Mouse (Mus musculus): Measurements from ENCODE around the gene Vars2. TPM values are rescaled to one million over a fixed set of nuclear protein-coding genes. Genes with fewer than 3 reads are reported as not detected.
A peak's percentile ranks its signal among the peaks of the same experiment; 100 is the strongest.

Gene Vars2
- polyA plus RNA-seq, 1 experiment from 2014 or later = 18.8 TPM

GRCm38 (mm10) chr17:35666851-35667256 lies 538 bp downstream of the Vars2 start:
- DNase-seq (ENCODE audit: low spot score) (no peak), ATAC-seq (replicated peaks; ENCODE audit: low FRiP score) (peak; percentile 39)
- Histone ChIP-seq H3K27ac (ENCODE audit: low read depth, low read length) (peak overlapping the region; percentile 72), H3K4me3 (ENCODE audit: low read depth, low read length) (peak overlapping the region; percentile 65), H3K9me3 (ENCODE audit: control insufficient read depth, low read length) (no peaks in the 10 kb centered on the region), H3K4me1 (replicated peaks; ENCODE audit: control insufficient read depth, insufficient read depth, low read length) (peaks cover 5% of the 10 kb centered on the region; the same call in 1 of the 2 replicates), H3K9ac (ENCODE audit: low read depth, low read length) (peak overlapping the region; percentile 89), H3K27me3 (replicated peaks; ENCODE audit: control insufficient read depth, insufficient read depth, low read length) (no peaks in the 10 kb centered on the region), H3K36me3 (ENCODE audit: control insufficient read depth, insufficient read depth, low read length) (peaks cover under 1% of the 10 kb centered on the region; the same call in 1 of the 2 replicates), H3K4me2 (peak overlapping the region; percentile 92)
- WGBS = 7% methylated on average over 13 of the region's 13 CpGs

GRCm38 (mm10) chr17:35665957-35666515 lies 1.4 kb downstream of the Vars2 start:
- Histone ChIP-seq H3K4me1 (replicated peaks; ENCODE audit: control insufficient read depth, insufficient read depth, low read length) (peaks cover 5% of the 10 kb centered on the region; the same call in 1 of the 2 replicates), H3K27me3 (replicated peaks; ENCODE audit: control insufficient read depth, insufficient read depth, low read length) (no peaks in the 10 kb centered on the region), H3K9ac (ENCODE audit: low read depth, low read length) (0 out of 2 replicates have a peak overlapping the region, but pooled peaks have one; percentile 18), H3K4me3 (ENCODE audit: low read depth, low read length) (no peak overlapping the region; the same call in 1 of the 2 replicates), H3K4me2 (peak overlapping the region; percentile 92; the same call in 1 of the 2 replicates), H3K36me3 (ENCODE audit: control insufficient read depth, insufficient read depth, low read length) (peaks cover 2% of the 10 kb centered on the region; the same call in 1 of the 2 replicates), H3K9me3 (ENCODE audit: control insufficient read depth, low read length) (no peaks in the 10 kb centered on the region), H3K27ac (ENCODE audit: low read depth, low read length) (no peak overlapping the region)
- no peak for DNase-seq (ENCODE audit: low spot score)
- no peak for ATAC-seq (replicated peaks; ENCODE audit: low FRiP score)
- WGBS = 80% methylated on average over 17 of the region's 17 CpGs

DNA sequence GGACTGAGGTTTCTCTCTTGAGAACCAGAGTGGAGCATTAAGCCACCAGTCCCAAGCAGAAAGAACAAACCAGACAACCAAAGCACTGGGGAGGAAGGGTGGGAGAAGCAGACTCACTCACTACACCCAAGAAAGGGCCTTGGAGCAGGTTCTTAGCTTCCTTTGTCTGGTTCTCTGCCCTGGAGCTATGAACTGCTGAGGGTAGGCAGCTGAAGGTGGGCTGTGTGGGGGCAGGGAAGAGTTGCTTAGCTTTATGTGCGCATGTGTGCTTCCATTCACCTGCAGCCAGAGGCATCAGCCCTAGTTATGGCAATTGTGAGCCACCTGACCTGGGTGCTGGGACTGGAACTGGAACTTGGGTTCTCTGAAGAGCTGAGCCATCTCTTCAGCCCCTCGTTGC lies 14.3 kb downstream of the Vars2 start:
- DNase-seq (ENCODE audit: low spot score) = no peak
- Histone ChIP-seq H3K4me1 (replicated peaks; ENCODE audit: control insufficient read depth, insufficient read depth, low read length) (no peaks in the 10 kb centered on the region), H3K27ac (ENCODE audit: low read depth, low read length) (no peak overlapping the region), H3K27me3 (replicated peaks; ENCODE audit: control insufficient read depth, insufficient read depth, low read length) (no peaks in the 10 kb centered on the region), H3K9me3 (ENCODE audit: control insufficient read depth, low read length) (no peaks in the 10 kb centered on the region), H3K9ac (ENCODE audit: low read depth, low read length) (no peak overlapping the region), H3K4me2 (no peak overlapping the region), H3K36me3 (ENCODE audit: control insufficient read depth, insufficient read depth, low read length) (peaks cover 15% of the 10 kb centered on the region), H3K4me3 (ENCODE audit: low read depth, low read length) (no peak overlapping the region)
- ATAC-seq (replicated peaks; ENCODE audit: low FRiP score) = no peak
- 72% methylated on average over 2 of the region's 2 CpGs for WGBS

DNA sequence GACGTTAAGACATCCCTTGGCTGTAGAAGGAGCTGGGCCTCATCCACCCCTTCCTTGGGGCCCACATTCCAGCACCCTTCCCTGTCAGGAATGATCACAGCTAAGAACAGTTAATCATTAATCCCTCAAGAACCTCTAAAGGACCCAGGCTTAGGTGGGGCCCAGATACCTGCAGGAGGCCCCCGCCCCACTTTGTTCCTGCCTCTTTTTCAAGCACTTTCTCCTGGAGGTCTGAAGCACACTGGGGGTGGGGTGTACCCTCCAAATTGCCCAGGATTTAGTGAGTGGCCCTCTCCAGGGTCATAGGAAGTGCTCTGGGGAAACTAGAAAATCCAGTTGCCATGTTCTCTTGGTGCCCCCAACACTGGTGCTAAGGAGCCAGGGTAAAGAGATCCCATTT lies 18.0 kb downstream of the Vars2 start:
- Histone ChIP-seq H3K36me3 (ENCODE audit: control insufficient read depth, insufficient read depth, low read length) (no peaks in the 10 kb centered on the region), H3K9me3 (ENCODE audit: control insufficient read depth, low read length) (no peaks in the 10 kb centered on the region), H3K27me3 (replicated peaks; ENCODE audit: control insufficient read depth, insufficient read depth, low read length) (no peaks in the 10 kb centered on the region; the same call in 1 of the 2 replicates), H3K4me2 (no peak overlapping the region), H3K9ac (ENCODE audit: low read depth, low read length) (no peak overlapping the region), H3K27ac (ENCODE audit: low read depth, low read length) (no peak overlapping the region), H3K4me1 (replicated peaks; ENCODE audit: control insufficient read depth, insufficient read depth, low read length) (no peaks in the 10 kb centered on the region), H3K4me3 (ENCODE audit: low read depth, low read length) (no peak overlapping the region)
- WGBS = 63% methylated on average over 2 of the region's 2 CpGs
- DNase-seq (ENCODE audit: low spot score) (no peak), ATAC-seq (replicated peaks; ENCODE audit: low FRiP score) (no peak)

DNA sequence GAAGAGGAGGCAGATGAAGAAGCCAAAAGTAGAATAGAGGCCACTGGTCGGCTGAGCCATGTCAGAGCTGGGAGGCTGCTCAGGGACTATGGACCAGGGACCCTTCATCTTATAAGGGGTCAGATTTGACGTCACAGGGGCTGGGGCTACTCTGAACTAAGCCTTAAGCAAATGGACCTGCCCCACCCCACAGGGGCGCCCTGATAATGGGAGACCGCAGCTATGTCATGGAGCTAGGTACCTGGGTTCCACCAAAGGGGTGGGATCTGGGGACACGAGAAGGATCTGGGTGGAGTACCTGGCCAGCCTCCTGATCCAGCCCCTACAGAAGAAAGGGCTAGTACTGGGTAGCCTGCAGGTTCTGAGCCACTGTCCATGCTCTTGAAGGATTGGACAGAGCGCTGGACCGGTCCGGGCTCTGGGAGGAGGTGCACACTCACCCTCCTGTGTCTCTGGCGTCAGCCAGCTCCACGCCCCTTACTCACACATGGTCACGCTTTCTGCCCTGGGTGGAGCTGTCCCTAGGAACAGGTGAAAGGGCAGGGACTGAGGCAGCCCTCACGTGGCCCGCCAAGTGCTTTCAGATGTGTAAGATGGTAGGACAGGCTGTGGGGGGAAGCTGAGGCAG lies 23.7 kb downstream of the Vars2 start, which contains the start of gene Mucl3:
TSS of gene Mucl3 (minus strand) at position 87 of the 628 bp plus-strand sequence.
- no peak for DNase-seq (ENCODE audit: low spot score)
- Histone ChIP-seq H3K36me3 (ENCODE audit: control insufficient read depth, insufficient read depth, low read length) (no peaks in the 10 kb centered on the region), H3K4me3 (ENCODE audit: low read depth, low read length) (no peak within 1 kb of the TSS), H3K4me1 (replicated peaks; ENCODE audit: control insufficient read depth, insufficient read depth, low read length) (no peaks in the 10 kb centered on the region), H3K27me3 (replicated peaks; ENCODE audit: control insufficient read depth, insufficient read depth, low read length) (peaks cover 6% of the 10 kb centered on the region; the same call in 1 of the 2 replicates), H3K27ac (ENCODE audit: low read depth, low read length) (no peak within 1 kb of the TSS), H3K4me2 (no peak within 1 kb of the TSS), H3K9ac (ENCODE audit: low read depth, low read length) (no peak within 1 kb of the TSS), H3K9me3 (ENCODE audit: control insufficient read depth, low read length) (no peaks in the 10 kb centered on the region)
- WGBS = 65% methylated on average over 13 of the region's 13 CpGs
- no peak for ATAC-seq (replicated peaks; ENCODE audit: low FRiP score)

DNA sequence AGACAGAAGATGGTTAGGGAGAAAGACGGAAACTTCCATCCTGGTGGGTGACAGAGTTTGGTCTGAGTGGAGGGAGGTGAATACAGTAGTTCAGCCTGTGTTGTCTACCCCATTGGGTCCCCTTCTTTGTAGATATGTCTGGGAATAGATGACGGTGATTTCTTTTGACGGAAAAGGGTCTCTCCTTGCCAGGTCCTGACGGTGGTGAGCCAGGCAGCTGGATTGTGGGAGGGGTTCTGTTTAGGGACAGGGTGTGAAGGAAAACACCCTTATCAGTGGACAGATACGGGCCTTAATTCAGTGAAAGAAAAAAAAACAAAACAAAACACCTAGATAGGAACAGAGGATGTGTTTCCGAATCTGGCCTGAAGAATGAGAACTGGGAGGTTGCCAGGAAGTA lies 28.0 kb downstream of the Vars2 start:
- no peak overlapping the region for H3K9ac ChIP-seq (ENCODE audit: low read depth, low read length)
- H3K4me1 ChIP-seq (replicated peaks; ENCODE audit: control insufficient read depth, insufficient read depth, low read length) = no peaks in the 10 kb centered on the region
- H3K27me3 ChIP-seq (replicated peaks; ENCODE audit: control insufficient read depth, insufficient read depth, low read length) = peaks cover 11% of the 10 kb centered on the region
- H3K9me3 ChIP-seq (ENCODE audit: control insufficient read depth, low read length) = no peaks in the 10 kb centered on the region
- DNase-seq (ENCODE audit: low spot score) (no peak), ATAC-seq (replicated peaks; ENCODE audit: low FRiP score) (no peak)
- no peaks in the 10 kb centered on the region for H3K36me3 ChIP-seq (ENCODE audit: control insufficient read depth, insufficient read depth, low read length)
- no peak overlapping the region for H3K4me3 ChIP-seq (ENCODE audit: low read depth, low read length)
- WGBS = 63% methylated on average over 6 of the region's 6 CpGs
- H3K4me2 ChIP-seq = peak overlapping the region; percentile 39
- no peak overlapping the region for H3K27ac ChIP-seq (ENCODE audit: low read depth, low read length)

DNA sequence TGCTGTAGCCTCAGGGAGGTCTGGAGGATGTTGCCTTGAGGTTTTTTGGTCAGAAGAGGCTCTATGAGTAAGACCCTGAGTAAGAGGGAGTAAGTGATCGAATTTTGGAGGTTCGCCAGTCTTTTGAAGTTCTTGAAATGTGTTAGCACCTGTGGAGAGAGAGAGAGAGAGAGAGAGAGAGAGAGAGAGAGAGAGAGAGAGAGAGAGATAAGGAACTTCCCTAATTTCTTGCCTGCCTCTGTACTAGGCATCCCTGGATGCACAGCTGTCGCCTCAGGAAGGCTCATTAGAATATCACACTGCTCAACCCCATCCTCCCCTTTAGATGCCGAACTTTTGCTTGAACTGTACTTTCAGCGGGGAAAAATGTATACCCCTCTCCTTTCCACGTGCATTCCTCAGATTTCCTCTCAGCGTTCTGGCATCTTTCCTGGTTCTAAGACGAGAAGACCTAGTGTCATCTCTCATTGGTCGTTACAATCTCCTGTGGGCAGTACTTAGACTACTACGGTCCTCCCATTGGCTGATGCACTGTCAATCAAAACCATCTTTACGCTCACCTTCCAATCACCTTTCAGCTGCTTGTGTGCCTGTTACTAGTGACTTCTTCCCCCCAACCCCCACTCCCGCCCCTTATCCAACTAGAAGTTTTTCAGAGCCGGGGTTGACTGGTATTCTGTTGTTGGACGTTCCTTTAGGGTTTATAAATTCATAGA lies 28.8 kb downstream of the Vars2 start:
- Histone ChIP-seq H3K36me3 (ENCODE audit: control insufficient read depth, insufficient read depth, low read length) (no peaks in the 10 kb centered on the region), H3K9ac (ENCODE audit: low read depth, low read length) (no peak overlapping the region), H3K4me1 (replicated peaks; ENCODE audit: control insufficient read depth, insufficient read depth, low read length) (no peaks in the 10 kb centered on the region), H3K27me3 (replicated peaks; ENCODE audit: control insufficient read depth, insufficient read depth, low read length) (peaks cover 6% of the 10 kb centered on the region), H3K4me3 (ENCODE audit: low read depth, low read length) (no peak overlapping the region), H3K9me3 (ENCODE audit: control insufficient read depth, low read length) (no peaks in the 10 kb centered on the region), H3K27ac (ENCODE audit: low read depth, low read length) (no peak overlapping the region), H3K4me2 (peak overlapping the region; percentile 39)
- DNase-seq (ENCODE audit: low spot score) (no peak), ATAC-seq (replicated peaks; ENCODE audit: low FRiP score) (peak; percentile 75)
- WGBS = 19% methylated on average over 14 of the region's 14 CpGs

GRCm38 (mm10) chr17:35636363-35636762 lies 31.0 kb downstream of the Vars2 start:
- Histone ChIP-seq H3K4me1 (replicated peaks; ENCODE audit: control insufficient read depth, insufficient read depth, low read length) (no peaks in the 10 kb centered on the region), H3K27ac (ENCODE audit: low read depth, low read length) (no peak overlapping the region), H3K9ac (ENCODE audit: low read depth, low read length) (no peak overlapping the region), H3K4me2 (no peak overlapping the region), H3K9me3 (ENCODE audit: control insufficient read depth, low read length) (no peaks in the 10 kb centered on the region), H3K36me3 (ENCODE audit: control insufficient read depth, insufficient read depth, low read length) (no peaks in the 10 kb centered on the region), H3K27me3 (replicated peaks; ENCODE audit: control insufficient read depth, insufficient read depth, low read length) (peaks cover 6% of the 10 kb centered on the region), H3K4me3 (ENCODE audit: low read depth, low read length) (no peak overlapping the region)
- WGBS = 32% methylated on average over 5 of the region's 5 CpGs
- no peak for DNase-seq (ENCODE audit: low spot score)
- ATAC-seq (replicated peaks; ENCODE audit: low FRiP score) = no peak

All from liver, embryonic 11.5 days (tissue).